1 mouse cellular context compared by ENCODE assay signal in the genomic region with DNA sequence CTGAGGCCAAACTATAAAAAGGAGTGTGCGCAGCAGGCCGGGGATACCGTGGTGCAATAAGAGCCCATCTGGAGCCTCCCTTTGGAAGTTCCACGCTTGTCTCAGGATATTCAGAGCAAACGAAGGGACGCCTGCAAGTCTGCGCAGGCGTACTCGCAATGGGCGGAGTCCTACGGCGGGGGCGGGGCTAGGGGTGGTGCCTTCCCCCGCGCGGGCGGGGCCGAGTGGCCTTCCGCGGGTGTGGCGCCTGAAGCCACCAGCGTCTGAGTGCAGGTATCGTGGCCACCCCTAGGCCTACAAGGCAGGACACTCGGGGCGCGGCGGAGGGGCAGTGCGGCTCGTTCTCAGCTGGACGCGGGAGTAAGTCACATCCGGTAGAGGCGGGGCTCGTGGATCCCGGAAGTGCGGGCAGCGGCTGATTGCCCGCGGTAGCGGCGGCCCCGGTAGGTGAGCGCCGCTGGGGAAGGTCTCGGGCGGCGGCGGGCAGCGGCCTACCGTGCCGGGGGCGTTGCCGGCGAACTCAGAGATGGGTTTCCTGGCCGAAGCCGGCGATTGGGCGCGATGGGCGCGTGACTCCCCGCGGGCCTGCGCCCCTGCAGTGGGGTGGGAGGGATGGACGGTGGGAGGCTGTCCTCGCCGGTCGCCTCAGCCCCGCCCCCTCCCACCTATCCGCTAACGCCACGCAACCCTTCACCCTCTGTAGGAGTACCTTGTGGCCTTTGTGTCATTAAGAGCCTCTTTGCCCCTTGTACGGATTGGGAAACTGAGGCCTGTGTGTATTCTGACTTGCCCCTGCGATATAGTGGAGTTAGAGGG.
TF ChIP-seq lines count a peak whose summit lies in the region.

Vps37c (plus strand) TSS at position 199 of the 816 bp plus-strand sequence.

TF ChIP-seq in CH12.LX, 34 proteins besides CTCF, POLR2A, EP300 and RAD21 (continued from another document):
- TF ChIP-seq USF2 (conservative IDR thresholded peaks at IDR 0.05; ENCODE audit: low read depth, low read length): peak; percentile 60
- TF ChIP-seq NELFE (IDR thresholded peaks at IDR 0.05; ENCODE audit: low read depth, low read length): peak; percentile 72
- peak; percentile 70; the same call in 1 of the 2 replicates for TF ChIP-seq TBP (conservative IDR thresholded peaks at IDR 0.05; ENCODE audit: low read depth, low read length)
- no peak for TF ChIP-seq ZC3H11A (IDR thresholded peaks at IDR 0.05; ENCODE audit: low read depth, low read length)
- TF ChIP-seq CHD1 (IDR thresholded peaks at IDR 0.05; ENCODE audit: low read depth, low read length): no peak
- TF ChIP-seq ZNF384 (IDR thresholded peaks at IDR 0.05; ENCODE audit: low read depth, low read length): no peak
- TF ChIP-seq IRF4 (IDR thresholded peaks at IDR 0.05; ENCODE audit: low read depth, low read length): peak; percentile 49; the same call in 1 of the 2 replicates
- peak; percentile 87 for TF ChIP-seq USF1 (IDR thresholded peaks at IDR 0.05; ENCODE audit: low read depth, low read length)
- TF ChIP-seq JUND (conservative IDR thresholded peaks at IDR 0.05; ENCODE audit: low read depth, low read length): no peak
- TF ChIP-seq RCOR1 (conservative IDR thresholded peaks at IDR 0.05; ENCODE audit: low read depth, low read length): no peak; the same call in 1 of the 2 replicates
- peak; percentile 81 for TF ChIP-seq NRF1 (IDR thresholded peaks at IDR 0.05; ENCODE audit: low read depth, low read length)
- no peak for TF ChIP-seq JUN (IDR thresholded peaks at IDR 0.05; ENCODE audit: insufficient read depth, low read depth, low read length)
- TF ChIP-seq SIN3A (IDR thresholded peaks at IDR 0.05; ENCODE audit: low read length): peak; percentile 72
- TF ChIP-seq MYC (IDR thresholded peaks at IDR 0.05; ENCODE audit: low read depth, low read length): 0 out of 2 replicates have a peak, but pooled peaks have one; percentile 31
- TF ChIP-seq MEF2A (IDR thresholded peaks at IDR 0.05; ENCODE audit: borderline replicate concordance, low read depth, low read length): peak; percentile 60; the same call in 1 of the 2 replicates
- 0 out of 2 replicates have a peak, but pooled peaks have one; percentile 20 for TF ChIP-seq CHD2 (IDR thresholded peaks at IDR 0.05; ENCODE audit: low read length)
- no peak for TF ChIP-seq GABPA (IDR thresholded peaks at IDR 0.05; ENCODE audit: insufficient replicate concordance, low read depth, low read length)
- peak; percentile 76; the same call in 1 of the 2 replicates for TF ChIP-seq ZMIZ1 (IDR thresholded peaks at IDR 0.05; ENCODE audit: low read depth, low read length)
- no peak for TF ChIP-seq MAZ (IDR thresholded peaks at IDR 0.05; ENCODE audit: low read depth, low read length)
- no peak for TF ChIP-seq ETS1 (conservative IDR thresholded peaks at IDR 0.05; ENCODE audit: low read depth, low read length)
- TF ChIP-seq ZKSCAN1 (IDR thresholded peaks at IDR 0.05; ENCODE audit: borderline replicate concordance, low read depth, low read length): no peak
- peak; percentile 75; the same call in 1 of the 2 replicates for TF ChIP-seq POLR2AphosphoS2 (IDR thresholded peaks at IDR 0.05; ENCODE audit: low read depth, low read length)
- 0 out of 2 replicates have a peak, but pooled peaks have one; percentile 8 for TF ChIP-seq BHLHE40 (IDR thresholded peaks at IDR 0.05; ENCODE audit: low read depth, low read length)
- peak; percentile 39; the same call in 1 of the 2 replicates for TF ChIP-seq MAX (IDR thresholded peaks at IDR 0.05; ENCODE audit: low read length)
- TF ChIP-seq UBTF (IDR thresholded peaks at IDR 0.05; ENCODE audit: low read depth, low read length): no peak
- no peak for TF ChIP-seq MAFK (IDR thresholded peaks at IDR 0.05; ENCODE audit: insufficient replicate concordance, low read length)
- TF ChIP-seq PAX5 (IDR thresholded peaks at IDR 0.05; ENCODE audit: low read length): no peak
- no peak for TF ChIP-seq KAT2A (IDR thresholded peaks at IDR 0.05; ENCODE audit: insufficient replicate concordance, low read length)
- no peak for TF ChIP-seq E2F4 (IDR thresholded peaks at IDR 0.05; ENCODE audit: insufficient replicate concordance, low read depth, low read length)
- TF ChIP-seq MXI1 (IDR thresholded peaks at IDR 0.05; ENCODE audit: low read depth, low read length): peak; percentile 79
- TF ChIP-seq SMC3 (IDR thresholded peaks at IDR 0.05; ENCODE audit: low read depth, low read length): no peak
